Mouse (Mus musculus) splenic B cell, adult 2 months (primary cell): ENCODE data around the gene Rin2.

Experiments used
- DNase-seq: peaks from one replicate; pipeline ENCODE4 v3.0.0-alpha.2; 2011; ENCODE audit warnings: low read depth, low spot score
- H3K27me3 ChIP-seq: 2 replicates; pipeline ENCODE4 v1.6.1; 2012; ENCODE audit warnings: mild to moderate bottlenecking, low read length, moderate library complexity, mixed read lengths; ENCODE audit not compliant: control insufficient read depth, poor library complexity, insufficient read depth, severe bottlenecking
- H3K36me3 ChIP-seq: 2 replicates; pipeline ENCODE4 v1.6.1; 2012; ENCODE audit warnings: mild to moderate bottlenecking, low read length, moderate library complexity, mixed read lengths; ENCODE audit not compliant: control insufficient read depth, poor library complexity, insufficient read depth, severe bottlenecking

The Rin2 gene

DNA sequence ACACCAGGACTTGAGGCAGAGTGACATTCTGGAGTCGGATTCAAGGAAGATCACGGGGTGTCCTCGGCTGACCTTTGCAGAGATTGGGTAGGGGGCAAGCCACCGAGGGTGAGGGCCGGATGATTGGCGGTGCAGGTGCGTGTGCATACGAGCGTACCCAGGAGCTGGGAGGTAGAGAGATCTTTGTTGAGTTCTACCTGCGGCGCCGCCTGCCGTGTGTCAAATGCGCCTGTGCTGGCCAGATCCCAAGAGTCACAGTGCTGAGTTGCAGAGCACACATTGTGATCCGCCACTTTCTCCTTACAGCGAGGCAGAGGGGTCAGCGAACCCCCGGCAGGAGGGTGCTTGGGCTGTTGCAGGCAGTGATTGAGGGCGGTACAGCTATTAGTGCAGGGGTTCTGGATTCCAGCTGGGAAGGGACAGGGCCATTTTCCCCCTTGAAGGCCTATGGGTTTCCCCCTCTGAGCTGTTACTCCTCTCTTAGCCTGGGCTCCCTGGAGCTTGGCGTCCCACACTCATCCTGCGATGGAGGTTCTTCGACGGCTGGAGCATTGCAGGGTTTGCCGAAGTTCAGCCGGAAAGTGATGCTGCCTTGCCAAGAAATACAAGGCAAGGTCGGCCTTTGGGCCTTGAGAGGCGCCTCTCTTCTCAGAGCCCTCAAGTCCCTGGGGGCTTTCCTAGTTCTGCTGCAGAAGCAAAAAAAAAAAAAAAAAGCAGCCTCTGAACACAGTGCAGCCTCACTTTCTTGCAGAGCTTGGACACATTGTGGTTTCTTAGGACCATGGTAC lies 935 bp downstream of the Rin2 start:
- no peaks in the 10 kb centered on the region for H3K36me3 ChIP-seq
- DNase-seq, result no peak
- H3K27me3 ChIP-seq, result no peaks in the 10 kb centered on the region

DNA sequence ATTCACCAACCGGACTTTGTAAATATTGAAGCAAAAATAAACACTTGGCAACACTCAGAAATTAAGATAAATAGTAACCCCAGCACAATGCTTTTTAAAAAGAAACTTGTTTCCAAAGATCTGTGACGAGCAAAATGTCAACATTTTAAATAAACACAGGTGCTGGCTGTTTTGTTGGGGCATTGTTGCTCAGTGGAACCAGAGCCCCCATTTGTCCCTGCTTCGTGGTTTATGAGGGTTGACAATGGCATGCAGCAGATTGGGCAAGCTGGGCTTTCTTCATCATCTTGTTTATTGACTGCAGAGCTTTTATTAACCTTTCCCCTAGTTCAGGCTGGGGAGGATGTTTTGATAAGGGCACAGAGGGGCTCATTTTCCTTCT lies 1.5 kb downstream of the Rin2 start:
- no peak for DNase-seq
- Histone ChIP-seq H3K36me3 (no peaks in the 10 kb centered on the region), H3K27me3 (no peaks in the 10 kb centered on the region)

DNA sequence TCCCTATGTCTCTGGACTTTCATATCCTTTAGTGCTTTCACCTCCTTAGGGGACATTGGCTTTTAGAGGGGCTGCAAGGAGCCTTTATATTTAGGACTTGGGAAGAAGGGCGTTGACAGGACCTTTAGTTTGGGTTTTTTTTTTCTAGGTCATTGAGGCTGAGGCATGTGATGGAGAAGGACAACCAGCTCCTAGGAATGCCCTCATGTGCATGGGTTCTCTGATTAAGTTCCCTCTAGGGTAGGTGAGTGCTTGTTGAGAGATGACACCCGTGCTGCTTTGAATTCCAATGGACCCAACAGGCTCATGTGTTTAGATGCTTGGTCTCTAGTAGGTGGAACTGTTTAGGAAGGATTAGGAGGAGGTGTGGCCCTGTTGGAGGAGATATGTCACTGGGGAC lies 1.9 kb downstream of the Rin2 start:
- DNase-seq, result no peak
- H3K36me3 ChIP-seq, result no peaks in the 10 kb centered on the region
- H3K27me3 ChIP-seq, result no peaks in the 10 kb centered on the region

DNA sequence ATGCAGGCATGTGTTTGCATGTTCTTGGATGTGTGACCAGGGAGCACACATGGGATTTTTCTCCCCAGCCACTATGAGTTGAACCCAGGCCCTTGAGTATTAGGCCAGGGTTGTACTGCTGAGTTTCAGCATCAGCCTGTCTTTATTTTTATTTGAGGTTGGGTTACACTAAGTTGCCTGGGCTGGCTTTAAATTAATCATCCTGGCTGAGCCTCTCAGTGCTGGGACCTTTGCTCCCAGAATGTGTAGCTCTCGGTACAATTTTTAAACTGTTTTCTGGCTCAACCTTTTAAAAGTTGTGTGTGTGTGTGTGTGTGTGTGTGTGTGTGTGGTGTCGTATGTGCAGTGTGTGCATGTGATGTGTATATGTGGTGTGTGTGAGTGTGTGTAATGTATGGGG lies 5.1 kb downstream of the Rin2 start:
- Histone ChIP-seq H3K27me3 (no peaks in the 10 kb centered on the region; the same call in 1 of the 2 replicates), H3K36me3 (no peaks in the 10 kb centered on the region)
- no peak for DNase-seq

- Histone ChIP-seq H3K27me3 (no peaks in the 10 kb centered on the region; the same call in 1 of the 2 replicates), H3K36me3 (no peaks in the 10 kb centered on the region)
- DNase-seq, result no peak
Observed at GRCm38 (mm10) chr2:145680762-145681161, 5.7 kb downstream of the Rin2 start.

- H3K36me3 ChIP-seq, result no peaks in the 10 kb centered on the region
- H3K27me3 ChIP-seq, result no peaks in the 10 kb centered on the region; the same call in 1 of the 2 replicates
- DNase-seq, result no peak
Observed at GRCm38 (mm10) chr2:145681626-145682025, 6.6 kb downstream of the Rin2 start.

- H3K36me3 ChIP-seq, result no peaks in the 10 kb centered on the region
- no peak for DNase-seq
- no peaks in the 10 kb centered on the region; the same call in 1 of the 2 replicates for H3K27me3 ChIP-seq
Observed at GRCm38 (mm10) chr2:145682924-145683323, 7.9 kb downstream of the Rin2 start.

DNA sequence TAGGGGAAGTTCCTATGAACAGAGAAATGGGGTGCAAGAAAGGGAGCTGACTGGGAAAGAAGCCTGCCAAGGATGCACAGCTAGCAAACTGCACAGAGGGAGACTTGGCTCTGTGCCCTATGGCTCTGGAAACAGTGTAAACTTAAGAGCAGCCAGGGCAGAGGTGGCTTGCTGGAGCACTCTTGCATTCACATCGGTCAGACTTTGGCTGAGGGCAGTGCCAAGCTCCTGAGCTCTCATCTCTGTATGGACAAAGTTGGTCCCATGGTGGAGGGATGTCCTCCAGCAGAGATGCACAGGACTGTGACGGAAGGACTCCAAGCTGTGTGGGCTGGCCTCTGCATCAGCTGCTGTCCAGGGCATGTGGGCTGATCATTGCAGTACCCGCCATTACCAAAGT lies 8.5 kb downstream of the Rin2 start:
- H3K36me3 ChIP-seq, result no peaks in the 10 kb centered on the region
- H3K27me3 ChIP-seq, result no peaks in the 10 kb centered on the region; the same call in 1 of the 2 replicates
- no peak for DNase-seq

DNA sequence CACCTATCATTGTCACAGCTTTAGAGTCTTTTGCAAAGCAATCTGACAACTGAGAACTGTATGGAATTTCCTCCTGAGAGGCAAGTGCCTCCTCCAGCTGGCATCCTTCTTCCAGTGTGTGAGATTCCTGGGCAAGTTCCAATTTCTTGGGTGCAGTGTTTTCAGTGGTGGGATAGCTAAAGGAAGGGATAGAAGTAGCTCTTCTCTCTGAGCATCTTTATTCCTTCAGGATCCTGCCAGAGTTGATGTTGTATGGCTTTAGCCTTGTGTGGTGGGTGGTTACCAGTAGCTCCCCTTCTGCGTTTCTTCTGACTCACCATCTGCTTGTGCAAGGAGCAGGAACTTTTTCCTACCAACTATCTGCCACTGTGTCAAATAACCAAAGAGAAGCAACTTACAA lies 9.1 kb downstream of the Rin2 start:
- no peak for DNase-seq
- no peaks in the 10 kb centered on the region; the same call in 1 of the 2 replicates for H3K27me3 ChIP-seq
- no peaks in the 10 kb centered on the region for H3K36me3 ChIP-seq

DNA sequence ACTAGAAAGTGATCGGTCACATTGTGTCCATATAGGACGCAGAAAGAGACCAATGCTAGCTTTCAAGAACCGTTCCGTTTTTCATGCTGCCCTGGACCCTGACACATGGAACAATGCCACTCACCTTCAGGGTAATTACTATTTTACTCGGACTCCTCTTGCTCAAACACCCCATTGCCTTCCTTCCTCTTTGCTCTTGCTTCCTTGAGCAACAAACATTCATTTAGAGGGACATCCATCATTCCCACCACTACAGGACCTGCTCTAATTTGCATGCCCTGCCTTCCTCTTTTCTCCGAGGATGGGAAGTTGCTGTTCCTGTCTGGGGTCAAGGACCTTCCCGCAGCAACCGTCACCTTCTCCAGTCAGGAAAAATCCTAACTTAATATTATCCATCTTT lies 9.9 kb downstream of the Rin2 start:
- no peak for DNase-seq
- Histone ChIP-seq H3K27me3 (no peaks in the 10 kb centered on the region; the same call in 1 of the 2 replicates), H3K36me3 (no peaks in the 10 kb centered on the region)

GRCm38 (mm10) chr2:145686017-145686416 lies 11.0 kb downstream of the Rin2 start:
- DNase-seq, result no peak
- no peaks in the 10 kb centered on the region for H3K36me3 ChIP-seq
- no peaks in the 10 kb centered on the region; the same call in 1 of the 2 replicates for H3K27me3 ChIP-seq

GRCm38 (mm10) chr2:145691367-145692009 lies 16.5 kb downstream of the Rin2 start:
- H3K36me3 ChIP-seq, result no peaks in the 10 kb centered on the region
- no peaks in the 10 kb centered on the region for H3K27me3 ChIP-seq
- DNase-seq, result no peak

GRCm38 (mm10) chr2:145697160-145697559 lies 22.1 kb downstream of the Rin2 start:
- H3K27me3 ChIP-seq, result no peaks in the 10 kb centered on the region
- H3K36me3 ChIP-seq, result no peaks in the 10 kb centered on the region
- no peak for DNase-seq

DNA sequence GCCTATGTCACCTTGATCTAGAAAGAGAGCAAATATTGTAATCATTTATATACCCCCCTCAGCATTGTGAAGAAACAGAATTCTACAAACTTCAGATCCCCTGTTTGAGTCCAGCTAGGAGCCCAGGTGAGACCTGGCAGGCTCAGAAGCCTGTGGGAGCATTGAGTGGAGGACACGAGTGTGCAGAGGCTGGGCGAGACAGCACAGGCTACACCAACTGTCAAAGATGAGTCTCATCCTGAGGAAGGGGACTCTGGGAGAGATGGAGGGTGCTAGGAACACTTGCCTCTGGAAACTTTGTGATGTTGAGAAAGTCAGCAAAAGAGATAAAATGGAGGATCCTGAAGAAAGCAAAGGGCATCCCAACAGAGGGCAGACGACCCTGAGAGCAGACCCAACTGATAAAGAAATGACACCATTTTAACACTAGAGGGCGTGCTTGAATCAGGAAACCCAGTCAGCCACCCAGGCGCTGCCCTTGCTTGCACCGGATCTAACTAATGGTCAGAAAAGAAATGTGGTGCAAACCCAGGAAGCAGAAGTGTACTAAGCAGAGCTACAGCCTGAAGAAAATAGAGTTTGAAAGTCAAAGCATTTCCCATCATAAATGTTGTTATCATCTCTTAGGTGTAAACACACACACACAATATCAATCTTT lies 24.5 kb downstream of the Rin2 start:
- Histone ChIP-seq H3K27me3 (no peaks in the 10 kb centered on the region), H3K36me3 (no peaks in the 10 kb centered on the region)
- no peak for DNase-seq
